Mouse (Mus musculus) bone marrow macrophage, adult 2 months (primary cell): ENCODE results near the gene Hist2h2ac.

Experiments used
- CTCF ChIP-seq: IDR thresholded peaks from 2 replicates; pipeline ENCODE4 v1.5.1; 2012; ENCODE audit warnings: low read depth, mild to moderate bottlenecking, low read length, moderate library complexity
- POLR2A ChIP-seq: IDR thresholded peaks from 2 replicates; pipeline ENCODE4 v1.6.1; 2012; ENCODE audit warnings: mild to moderate bottlenecking, low read depth, low read length, borderline replicate concordance

DNA sequence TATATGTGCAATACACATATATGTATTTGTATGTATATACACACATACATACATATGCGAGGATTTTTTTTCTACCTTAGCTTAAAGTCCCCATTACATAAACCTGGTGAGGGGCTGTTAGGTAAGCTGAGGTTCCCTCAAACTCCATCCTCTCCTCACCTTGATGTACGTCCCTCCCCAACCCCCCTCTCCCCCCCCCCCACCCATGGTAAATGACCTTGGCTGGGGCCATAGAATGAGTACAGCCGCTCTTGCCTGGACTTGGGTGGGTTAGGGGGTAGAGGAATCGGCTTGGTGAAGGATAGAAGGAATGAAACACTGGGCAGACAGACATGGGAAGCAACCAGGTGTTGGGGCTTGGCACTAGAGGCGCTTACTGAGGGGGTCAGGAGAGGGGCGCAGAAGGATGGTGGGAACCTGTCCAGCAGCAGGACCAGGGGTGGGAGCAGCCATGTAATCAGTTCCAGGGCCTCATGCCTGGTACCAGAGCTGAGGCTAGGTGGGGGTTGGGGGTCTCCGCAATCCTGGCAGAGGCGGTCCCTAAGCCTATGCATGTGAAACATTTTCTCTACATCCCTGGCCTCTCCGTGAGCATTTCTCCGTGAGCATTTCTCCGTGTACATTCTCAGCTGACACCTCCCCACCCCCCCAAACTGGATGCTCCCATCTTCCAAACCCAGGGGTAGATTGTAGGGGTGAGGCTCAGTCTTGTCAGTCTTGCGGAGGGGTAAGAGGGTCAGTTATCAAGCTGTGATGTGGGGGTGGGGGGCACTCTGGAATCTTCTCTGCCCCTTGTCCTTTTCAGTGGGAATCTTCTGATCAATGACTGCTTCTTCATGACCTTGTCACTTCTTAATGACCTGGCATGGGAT, 38.9 kb downstream of the Hist2h2ac start:
- TF ChIP-seq POLR2A (no peak), CTCF (no peak)
